ENCODE assay signal across 8 mouse cellular contexts in the genomic region with DNA sequence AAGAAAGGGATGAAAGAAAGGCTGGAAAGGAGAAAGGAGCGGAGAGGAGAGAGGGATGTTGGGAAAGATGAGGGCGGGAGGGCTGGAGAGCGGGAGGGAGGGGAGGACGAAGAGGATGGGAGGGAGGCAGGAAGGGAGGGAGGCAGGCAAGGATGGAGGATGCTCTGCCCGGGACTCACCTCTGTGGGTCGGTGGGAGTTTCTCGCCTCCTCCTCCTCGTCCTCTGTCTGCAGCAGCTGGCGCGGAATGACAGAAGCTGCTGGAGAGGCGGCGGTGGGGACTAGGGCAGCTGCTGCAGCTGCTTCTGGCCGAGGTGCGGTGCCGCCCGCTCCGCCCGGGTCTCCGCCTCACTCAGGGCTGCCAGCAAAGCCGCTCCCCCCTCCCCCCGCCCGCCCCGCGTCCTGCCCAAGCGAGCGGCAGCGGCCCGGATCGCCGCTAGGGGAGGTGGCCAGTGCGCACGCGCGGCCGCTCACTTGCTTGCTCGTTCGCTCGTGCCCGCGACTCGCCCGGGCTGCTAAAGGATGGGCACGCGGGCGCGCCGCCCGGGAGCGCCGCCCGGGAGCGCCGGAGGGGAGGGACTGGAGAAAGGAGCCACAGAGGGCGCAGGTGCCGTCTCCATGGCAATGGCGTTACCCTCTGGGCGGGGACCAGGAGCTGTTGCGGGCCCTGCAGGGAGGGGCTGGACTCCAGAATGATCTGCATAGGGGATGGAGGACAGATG. TPM values are rescaled to one million over a fixed set of nuclear protein-coding genes. Genes with fewer than 3 reads are reported as not detected.
A peak's percentile ranks its signal among the peaks of the same experiment; 100 is the strongest.
DNase-seq lines count a peak whose midpoint lies in the region; ATAC-seq lines count a peak whose summit lies in the region.

A gene (minus strand): TSS at position 459 of the 721 bp plus-strand sequence.

- peak; percentile 97 for ATAC-seq in hindbrain, embryonic 16.5 days

- H3K27me3 ChIP-seq in hindbrain, embryonic 16.5 days (replicated peaks; ENCODE audit: control insufficient read depth, insufficient read depth, low read length) = no peaks in the 10 kb centered on the region

- H3K9ac ChIP-seq in hindbrain, embryonic 16.5 days (ENCODE audit: low read depth, low read length) = peak within 1 kb of the TSS; percentile 87

- peak within 1 kb of the TSS; percentile 70 for H3K4me3 ChIP-seq in hindbrain, embryonic 16.5 days (ENCODE audit: low read length)

- peak within 1 kb of the TSS; percentile 96 for H3K27ac ChIP-seq in hindbrain, embryonic 16.5 days (ENCODE audit: low read depth, low read length)

- WGBS in hindbrain, embryonic 16.5 days = 0% methylated on average over 49 of the region's 58 CpGs

- H3K4me2 ChIP-seq in hindbrain, embryonic 16.5 days (ENCODE audit: low read length) = peak within 1 kb of the TSS; percentile 66

- no peaks in the 10 kb centered on the region for H3K36me3 ChIP-seq in hindbrain, embryonic 16.5 days (ENCODE audit: control insufficient read depth, insufficient read depth, low read length)

- DNase-seq in adrenal gland, adult 18-20 months (ENCODE audit: low spot score in 2 of 2) = peak; percentile 49 to 56
- DNase-seq in cerebellum, postnatal 36 days = peak; percentile 95 to 98
- DNase-seq in frontal cortex, postnatal 36 days (ENCODE audit: low spot score in 2 of 2) = peak; percentile 94 to 96
- DNase-seq in layer of hippocampus, postnatal 36 days = peak; percentile 93 to 95
- peak; percentile 24 for DNase-seq in lung, postnatal 14 days
- DNase-seq in right cerebral cortex, adult 2 months (ENCODE audit: low spot score in 2 of 2) = peak; percentile 93 to 95
- DNase-seq in spleen, postnatal 36 days (ENCODE audit: low spot score in 2 of 2) = no peak

- H3K9me3 ChIP-seq in hindbrain, embryonic 16.5 days (ENCODE audit: control insufficient read depth, low read length) = no peaks in the 10 kb centered on the region

- peaks cover 22% of the 10 kb centered on the region for H3K4me1 ChIP-seq in hindbrain, embryonic 16.5 days (ENCODE audit: control insufficient read depth, insufficient read depth, low read depth, low read length)

RNA-seq across cellular contexts. Expression of the gene that starts here (rescaled TPM):
- total RNA-seq in adrenal gland, adult 18-20 months (2021) = 1 to 10 TPM; 2.6 to 3.5 TPM
- polyA plus RNA-seq in hindbrain, embryonic 16.5 days (2015; fragmentation: Nextera tagmentation; extraction: Ambion mirVana) = 119 and 126 TPM in 2 replicates
- total RNA-seq in layer of hippocampus, postnatal 36 days (2021) = 10 to 100 TPM; 90.4 to 91.9 TPM

Comparison
In these comparisons a context has a peak if more than half of its experiments do, and no peak if none do; other contexts are left out.
1. RNA of the gene that starts here (total RNA-seq): 90.4 to 91.9 TPM in layer of hippocampus, postnatal 36 days; 2.6 to 3.5 TPM in adrenal gland, adult 18-20 months; every median in the first group is over 10 times any median in the second.
2. DNase-seq: peak in adrenal gland, adult 18-20 months (2 of 2), cerebellum, postnatal 36 days (2 of 2), frontal cortex, postnatal 36 days (2 of 2), layer of hippocampus, postnatal 36 days (2 of 2), lung, postnatal 14 days (single experiment) and right cerebral cortex, adult 2 months (2 of 2); none in spleen, postnatal 36 days (0 of 2).